Mouse (Mus musculus) intestine, embryonic 16.5 days (tissue): ENCODE data around the gene Nmrk2. TPM values are rescaled to one million over a fixed set of nuclear protein-coding genes. Genes with fewer than 3 reads are reported as not detected.

Experiments
- ATAC-seq: fragments of 200-750 bp; cut with Nextera tagmentation; 2 replicates; pipeline ENCODE4 v1.8.0; 2017; ENCODE audit warnings: moderate TSS enrichment, moderate library complexity
- H3K27ac ChIP-seq: fragments of 300-500 bp; sonication (generic); 2 replicates; pipeline ENCODE4 v1.5.1; 2014; ENCODE audit warnings: mild to moderate bottlenecking, low read length
- H3K27me3 ChIP-seq: fragments of 300-500 bp; sonication (generic); replicated peaks from 2 replicates; pipeline ENCODE4 v1.6.1; 2014; ENCODE audit warnings: low read length, control low read depth, mixed read lengths; ENCODE audit not compliant: control insufficient read depth, insufficient read depth
- H3K36me3 ChIP-seq: fragments of 300-500 bp; sonication (generic); 2 replicates; pipeline ENCODE4 v1.6.1; 2014; ENCODE audit warnings: low read length, control low read depth; ENCODE audit not compliant: control insufficient read depth, insufficient read depth
- H3K4me1 ChIP-seq: fragments of 300-500 bp; sonication (generic); 2 replicates; pipeline ENCODE4 v1.6.1; 2014; ENCODE audit warnings: low read length, control low read depth, mixed read lengths; ENCODE audit not compliant: control insufficient read depth, insufficient read depth
- H3K4me2 ChIP-seq: fragments of 300-500 bp; sonication (generic); 2 replicates; pipeline ENCODE4 v1.6.1; 2014; ENCODE audit warnings: low read depth, low read length, control low read depth
- H3K4me3 ChIP-seq: fragments of 300-500 bp; sonication (generic); 2 replicates; pipeline ENCODE4 v1.5.1; 2014; ENCODE audit warnings: mild to moderate bottlenecking, low read length
- H3K9ac ChIP-seq: fragments of 300-500 bp; sonication (generic); 2 replicates; pipeline ENCODE4 v1.6.1; 2014; ENCODE audit warnings: low read depth, low read length
- H3K9me3 ChIP-seq: fragments of 300-500 bp; sonication (generic); 2 replicates; pipeline ENCODE4 v1.6.1; 2016; ENCODE audit warnings: low read length, control low read depth; ENCODE audit not compliant: control insufficient read depth
- WGBS: fragments of 180-500 bp; shearing (Covaris S2); extraction: QIAGEN DNeasy Blood & Tissue Kit; methylation state at CpG from one replicate; pipeline ENCODE4 v1.1.7; 2014; 5-methylcytosine and 5-hydroxymethylcytosine counted together
- polyA plus RNA-seq: library from polyadenylated mRNA; unstranded; fragments of >200 nt; fragmentation: Nextera tagmentation; extraction: Ambion mirVana; gene quantifications from 2 replicates; pipeline ENCODE4 v1.2.1, GENCODE M21; 2015

Gene Nmrk2
- polyA plus RNA-seq, 1 experiment from 2014 or later, result not detected

GRCm38 (mm10) chr10:81161602-81162317 is 40.1 kb downstream of the Nmrk2 start:
- Histone ChIP-seq H3K9me3 (no peaks in the 10 kb centered on the region), H3K4me2 (no peak overlapping the region), H3K36me3 (peaks cover 22% of the 10 kb centered on the region), H3K27ac (no peak overlapping the region), H3K27me3 (no peaks in the 10 kb centered on the region), H3K9ac (no peak overlapping the region), H3K4me1 (peaks cover 36% of the 10 kb centered on the region), H3K4me3 (no peak overlapping the region)
- WGBS, result 72% methylated on average over 8 of the region's 8 CpGs
- no peak for ATAC-seq

GRCm38 (mm10) chr10:81154736-81155135 is 47.1 kb downstream of the Nmrk2 start:
- 81% methylated on average over 6 of the region's 6 CpGs for WGBS
- ATAC-seq, result no peak

GRCm38 (mm10) chr10:81154313-81154712 is 47.5 kb downstream of the Nmrk2 start:
- Histone ChIP-seq H3K36me3 (peaks cover 43% of the 10 kb centered on the region), H3K9ac (peak overlapping the region; percentile 21; the same call in 1 of the 2 replicates), H3K4me2 (no peak overlapping the region), H3K27me3 (no peaks in the 10 kb centered on the region), H3K27ac (peak overlapping the region; percentile 18; the same call in 1 of the 2 replicates), H3K9me3 (no peaks in the 10 kb centered on the region), H3K4me1 (0 out of 2 replicates have a peak, but pooled peaks cover 10% of the 10 kb centered on the region), H3K4me3 (no peak overlapping the region)
- 87% methylated on average over 12 of the region's 12 CpGs for WGBS
- ATAC-seq, result no peak

More at GRCm38 (mm10) chr10:81154736-81155135, 47.1 kb downstream of the Nmrk2 start:
- peak overlapping the region; percentile 21; the same call in 1 of the 2 replicates for H3K9ac ChIP-seq
- no peak overlapping the region for H3K4me2 ChIP-seq
- no peaks in the 10 kb centered on the region for H3K27me3 ChIP-seq
- no peaks in the 10 kb centered on the region for H3K9me3 ChIP-seq
- H3K4me1 ChIP-seq, result peaks cover 12% of the 10 kb centered on the region; the same call in 1 of the 2 replicates
- peak overlapping the region; percentile 18; the same call in 1 of the 2 replicates for H3K27ac ChIP-seq
- H3K4me3 ChIP-seq, result no peak overlapping the region
- peaks cover 43% of the 10 kb centered on the region for H3K36me3 ChIP-seq

GRCm38 (mm10) chr10:81152609-81153008 is 49.2 kb downstream of the Nmrk2 start:
- peak; percentile 15; the same call in 1 of the 2 replicates for ATAC-seq
- Histone ChIP-seq H3K4me2 (no peak overlapping the region), H3K9me3 (no peaks in the 10 kb centered on the region), H3K4me3 (no peak overlapping the region), H3K9ac (peak overlapping the region; percentile 3; the same call in 1 of the 2 replicates), H3K36me3 (peaks cover 49% of the 10 kb centered on the region), H3K27ac (peak overlapping the region; percentile 52), H3K4me1 (0 out of 2 replicates have a peak, but pooled peaks cover 3% of the 10 kb centered on the region), H3K27me3 (no peaks in the 10 kb centered on the region)
- 67% methylated on average over 12 of the region's 12 CpGs for WGBS

GRCm38 (mm10) chr10:81151261-81151660 is 50.6 kb downstream of the Nmrk2 start:
- H3K4me3 ChIP-seq, result no peak overlapping the region
- H3K9me3 ChIP-seq, result no peaks in the 10 kb centered on the region
- no peak overlapping the region for H3K9ac ChIP-seq
- H3K27me3 ChIP-seq, result no peaks in the 10 kb centered on the region
- H3K4me2 ChIP-seq, result no peak overlapping the region
- H3K27ac ChIP-seq, result no peak overlapping the region
- H3K36me3 ChIP-seq, result peaks cover 53% of the 10 kb centered on the region
- ATAC-seq, result no peak
- H3K4me1 ChIP-seq, result peaks cover 9% of the 10 kb centered on the region; the same call in 1 of the 2 replicates
- WGBS, result 74% methylated on average over 6 of the region's 6 CpGs

Other genes starting within 250 kb of the Nmrk2 start
- gene Gng7, start 187.1 kb downstream of the Nmrk2 start, polyA plus RNA-seq, result 3.6 and 4.0 TPM in 2 replicates
- gene Diras1, start 176.4 kb downstream of the Nmrk2 start, polyA plus RNA-seq, result 0.61 and 0.92 TPM in 2 replicates
- 18.1 and 18.9 TPM in 2 replicates for gene Slc39a3, start 164.6 kb downstream of the Nmrk2 start, polyA plus RNA-seq
- gene Sgta, start 141.9 kb downstream of the Nmrk2 start, polyA plus RNA-seq, result 204 TPM in 2 replicates
- 48.7 and 53.8 TPM in 2 replicates for gene Thop1, start 132.0 kb downstream of the Nmrk2 start, polyA plus RNA-seq
- 123 and 180 TPM in 2 replicates for gene Creb3l3, start 103.2 kb downstream of the Nmrk2 start, polyA plus RNA-seq
- 214 and 225 TPM in 2 replicates for gene Map2k2, start 96.1 kb downstream of the Nmrk2 start, polyA plus RNA-seq
- gene Zbtb7a, start 66.8 kb downstream of the Nmrk2 start, polyA plus RNA-seq, result 46.2 and 47.4 TPM in 2 replicates
- 52.5 and 54.4 TPM in 2 replicates for gene Pias4, start 34.1 kb downstream of the Nmrk2 start, polyA plus RNA-seq
- 526 and 531 TPM in 2 replicates for gene Eef2, start 25.4 kb downstream of the Nmrk2 start, polyA plus RNA-seq
- gene Dapk3, start 19.0 kb downstream of the Nmrk2 start, polyA plus RNA-seq, result 15.4 and 47.6 TPM in 2 replicates
- not detected in 2 replicates for gene 4930442H23Rik, start 18.2 kb downstream of the Nmrk2 start, polyA plus RNA-seq
- 1.4 and 1.5 TPM in 2 replicates for gene Atcay, start 28.8 kb upstream of the Nmrk2 start, polyA plus RNA-seq
- gene Zfr2, start 31.1 kb upstream of the Nmrk2 start, polyA plus RNA-seq, result 7.1 and 8.0 TPM in 2 replicates
- gene Matk, start 50.9 kb upstream of the Nmrk2 start, polyA plus RNA-seq, result 2.0 and 2.3 TPM in 2 replicates
- 240 and 249 TPM in 2 replicates for gene Mrpl54, start 64.9 kb upstream of the Nmrk2 start, polyA plus RNA-seq
- 72.2 and 83.1 TPM in 2 replicates for gene Apba3, start 64.9 kb upstream of the Nmrk2 start, polyA plus RNA-seq
- 53.2 and 56.6 TPM in 2 replicates for gene Tjp3, start 89.5 kb upstream of the Nmrk2 start, polyA plus RNA-seq
- gene Pip5k1c, start 90.9 kb upstream of the Nmrk2 start, polyA plus RNA-seq, result 35.4 and 40.5 TPM in 2 replicates
- gene Cactin, start 119.1 kb upstream of the Nmrk2 start, polyA plus RNA-seq, result 28.7 and 29.0 TPM in 2 replicates
- 21.2 and 21.3 TPM in 2 replicates for gene Tbxa2r, start 126.7 kb upstream of the Nmrk2 start, polyA plus RNA-seq
- gene Gipc3, start 141.2 kb upstream of the Nmrk2 start, polyA plus RNA-seq, result 0.06 and 0.12 TPM in 2 replicates
- 69.0 and 71.4 TPM in 2 replicates for gene Hmg20b, start 148.4 kb upstream of the Nmrk2 start, polyA plus RNA-seq
- gene Mfsd12, start 155.4 kb upstream of the Nmrk2 start, polyA plus RNA-seq, result 21.6 and 32.4 TPM in 2 replicates
- gene 4930404N11Rik, start 163.8 kb upstream of the Nmrk2 start, polyA plus RNA-seq, result 1.4 and 2.7 TPM in 2 replicates
- gene Fzr1, start 176.5 kb upstream of the Nmrk2 start, polyA plus RNA-seq, result 73.2 and 78.7 TPM in 2 replicates
- gene Dohh, start 182.4 kb upstream of the Nmrk2 start, polyA plus RNA-seq, result 102 and 109 TPM in 2 replicates
- gene Gm48551, start 182.4 kb upstream of the Nmrk2 start, polyA plus RNA-seq, result 2.9 and 3.7 TPM in 2 replicates
- 0.55 and 1.8 TPM in 2 replicates for gene Gm48552, start 187.0 kb upstream of the Nmrk2 start, polyA plus RNA-seq
- 426 and 504 TPM in 2 replicates for gene Smim24, start 191.0 kb upstream of the Nmrk2 start, polyA plus RNA-seq